Comparison of ENCODE assay signal across 19 mouse cellular contexts in the genomic region with DNA sequence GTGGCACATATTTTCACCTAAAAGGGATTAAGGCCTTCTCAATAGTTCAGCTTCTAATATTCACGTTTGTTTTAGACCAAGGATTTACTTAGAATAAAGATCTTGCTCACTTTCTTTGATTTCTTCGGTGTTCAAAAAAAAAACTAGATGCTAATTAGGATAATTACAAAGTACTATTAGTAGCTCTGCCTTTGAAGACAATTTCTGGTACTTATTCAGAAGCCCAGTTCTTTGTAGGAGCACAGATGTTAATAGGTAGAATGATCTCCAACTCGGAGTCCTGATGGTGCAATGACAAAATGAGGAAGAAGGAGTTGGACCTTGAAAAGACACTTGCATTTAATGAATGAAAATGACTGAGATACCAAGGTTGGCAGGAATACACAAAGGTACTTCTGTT.
DNase-seq lines count a peak whose midpoint lies in the region; ATAC-seq and TF ChIP-seq lines count a peak whose summit lies in the region.
"Had no signal": no experiment of that assay in that cellular context is flagged by ENCODE, and none has a peak within 500 bp of the region (broad histone marks: within the 10 kb centered on the region; RNA-seq: fewer than 3 reads in every experiment).

No protein-coding gene starts in this region.

- no peaks in the 10 kb centered on the region for H3K9me3 ChIP-seq in forebrain, embryonic 12.5 days
- no peaks in the 10 kb centered on the region for H3K9me3 ChIP-seq in forebrain, postnatal 0 days (ENCODE audit: low read length)
- H3K9me3 ChIP-seq in forebrain, embryonic 16.5 days (ENCODE audit: control insufficient read depth, low read length), result no peaks in the 10 kb centered on the region
- H3K9me3 ChIP-seq in forebrain, embryonic 15.5 days, result no peaks in the 10 kb centered on the region
- H3K9me3 ChIP-seq: embryonic facial prominence, embryonic 13.5 days; embryonic facial prominence, embryonic 15.5 days had no signal

- H3K4me3 ChIP-seq in forebrain, embryonic 12.5 days (replicated peaks), result no peak overlapping the region
- H3K4me3 ChIP-seq in forebrain, postnatal 0 days (ENCODE audit: low read depth, low read length), result no peak overlapping the region
- H3K4me3 ChIP-seq in forebrain, embryonic 16.5 days (replicated peaks; ENCODE audit: low read length), result no peak overlapping the region
- no peak overlapping the region for H3K4me3 ChIP-seq in forebrain, embryonic 15.5 days
- H3K4me3 ChIP-seq: embryonic facial prominence, embryonic 13.5 days; embryonic facial prominence, embryonic 15.5 days; erythroblast, embryonic 14.5 days had no signal

- TF ChIP-seq POLR2A in brain, embryonic 14.5 days (IDR thresholded peaks at IDR 0.05; ENCODE audit: borderline replicate concordance, extremely low read depth, insufficient read depth, insufficient read length, poor library complexity, severe bottlenecking), result no peak

- H3K4me2 ChIP-seq in forebrain, embryonic 12.5 days, result no peak overlapping the region
- no peak overlapping the region for H3K4me2 ChIP-seq in forebrain, postnatal 0 days (ENCODE audit: low read depth)
- H3K4me2 ChIP-seq in forebrain, embryonic 16.5 days (ENCODE audit: low read length), result no peak overlapping the region
- no peak overlapping the region for H3K4me2 ChIP-seq in forebrain, embryonic 15.5 days (replicated peaks)
- H3K4me2 ChIP-seq: embryonic facial prominence, embryonic 13.5 days; embryonic facial prominence, embryonic 15.5 days had no signal

- H3K27ac ChIP-seq in forebrain, embryonic 12.5 days, result no peak overlapping the region
- H3K27ac ChIP-seq in forebrain, postnatal 0 days (ENCODE audit: low read depth, low read length), result no peak overlapping the region
- no peak overlapping the region for H3K27ac ChIP-seq in forebrain, embryonic 16.5 days (ENCODE audit: low read length)
- H3K27ac ChIP-seq in forebrain, embryonic 15.5 days (replicated peaks), result no peak overlapping the region
- H3K27ac ChIP-seq: embryonic facial prominence, embryonic 13.5 days; embryonic facial prominence, embryonic 15.5 days had no signal

- no peaks in the 10 kb centered on the region for H3K27me3 ChIP-seq in forebrain, embryonic 12.5 days
- H3K27me3 ChIP-seq in forebrain, postnatal 0 days (ENCODE audit: insufficient read depth, low read length), result no peaks in the 10 kb centered on the region
- H3K27me3 ChIP-seq in forebrain, embryonic 16.5 days (replicated peaks; ENCODE audit: control insufficient read depth, insufficient read depth, low read length), result no peaks in the 10 kb centered on the region
- no peaks in the 10 kb centered on the region for H3K27me3 ChIP-seq in forebrain, embryonic 15.5 days
- H3K27me3 ChIP-seq: embryonic facial prominence, embryonic 13.5 days; embryonic facial prominence, embryonic 15.5 days had no signal

- no peak for DNase-seq in forebrain, postnatal 0 days
- peak; percentile 52 for DNase-seq in brain, embryonic 14.5 days (ENCODE audit: low read depth)
- no peak for DNase-seq in kidney, postnatal 25 days
- DNase-seq: adrenal gland, adult 2 months; adrenal gland, postnatal 10 days; adrenal gland, postnatal 25 days; cerebellum, adult 11 months; cerebellum, adult 18-20 months; cerebellum, adult 8-10 months; cerebellum, adult 9-11 months; cerebellum, postnatal 14 days; cerebellum, postnatal 36 days; embryo, embryonic 11 days had no signal

- H3K36me3 ChIP-seq in forebrain, embryonic 12.5 days (replicated peaks), result no peaks in the 10 kb centered on the region
- H3K36me3 ChIP-seq in forebrain, postnatal 0 days (ENCODE audit: insufficient read depth), result no peaks in the 10 kb centered on the region
- no peaks in the 10 kb centered on the region for H3K36me3 ChIP-seq in forebrain, embryonic 16.5 days (ENCODE audit: control insufficient read depth, insufficient read depth)
- H3K36me3 ChIP-seq in forebrain, embryonic 15.5 days, result no peaks in the 10 kb centered on the region
- H3K36me3 ChIP-seq: embryonic facial prominence, embryonic 13.5 days; embryonic facial prominence, embryonic 15.5 days had no signal

- 34% methylated on average over 3 of the region's 3 CpGs for WGBS in forebrain, embryonic 12.5 days
- 14% methylated on average over 3 of the region's 3 CpGs for WGBS in forebrain, postnatal 0 days
- WGBS in forebrain, embryonic 16.5 days, result 9% methylated on average over 3 of the region's 3 CpGs
- 13% methylated on average over 3 of the region's 3 CpGs for WGBS in forebrain, embryonic 15.5 days

- peak; percentile 36; the same call in 1 of the 2 replicates for ATAC-seq in forebrain, embryonic 12.5 days (ENCODE audit: low FRiP score)
- ATAC-seq in forebrain, postnatal 0 days, result no peak
- ATAC-seq in forebrain, embryonic 16.5 days, result peak; percentile 33; the same call in 1 of the 2 replicates
- no peak for ATAC-seq in forebrain, embryonic 15.5 days (replicated peaks)

- H3K9ac ChIP-seq in forebrain, embryonic 12.5 days, result no peak overlapping the region
- H3K9ac ChIP-seq in forebrain, postnatal 0 days, result no peak overlapping the region
- no peak overlapping the region for H3K9ac ChIP-seq in forebrain, embryonic 16.5 days (replicated peaks; ENCODE audit: low read depth, low read length)
- no peak overlapping the region for H3K9ac ChIP-seq in forebrain, embryonic 15.5 days (replicated peaks)
- H3K9ac ChIP-seq: embryonic facial prominence, embryonic 13.5 days; embryonic facial prominence, embryonic 15.5 days had no signal

- TF ChIP-seq CTCF in forebrain, postnatal 0 days (IDR thresholded peaks at IDR 0.05; ENCODE audit: low read depth), result no peak
- TF ChIP-seq CTCF in brain, embryonic 14.5 days (IDR thresholded peaks at IDR 0.05; ENCODE audit: borderline replicate concordance, extremely low read depth, insufficient read depth, insufficient read length), result no peak

- no peaks in the 10 kb centered on the region for H3K4me1 ChIP-seq in forebrain, embryonic 12.5 days
- H3K4me1 ChIP-seq in forebrain, postnatal 0 days (ENCODE audit: insufficient read depth), result no peaks in the 10 kb centered on the region
- H3K4me1 ChIP-seq in forebrain, embryonic 16.5 days (replicated peaks; ENCODE audit: control insufficient read depth, insufficient read depth, low read length), result no peaks in the 10 kb centered on the region
- no peaks in the 10 kb centered on the region for H3K4me1 ChIP-seq in forebrain, embryonic 15.5 days
- H3K4me1 ChIP-seq: embryonic facial prominence, embryonic 13.5 days; embryonic facial prominence, embryonic 15.5 days had no signal

Comparison
In these comparisons a context has a peak if more than half of its experiments do, and no peak if none do; other contexts are left out.
1. ATAC-seq: peak in forebrain, embryonic 12.5 days (single experiment) and forebrain, embryonic 16.5 days (single experiment); none in forebrain, postnatal 0 days (single experiment) and forebrain, embryonic 15.5 days (single experiment).